Mouse (Mus musculus): ENCODE results near the gene Loxl4.

DNA sequence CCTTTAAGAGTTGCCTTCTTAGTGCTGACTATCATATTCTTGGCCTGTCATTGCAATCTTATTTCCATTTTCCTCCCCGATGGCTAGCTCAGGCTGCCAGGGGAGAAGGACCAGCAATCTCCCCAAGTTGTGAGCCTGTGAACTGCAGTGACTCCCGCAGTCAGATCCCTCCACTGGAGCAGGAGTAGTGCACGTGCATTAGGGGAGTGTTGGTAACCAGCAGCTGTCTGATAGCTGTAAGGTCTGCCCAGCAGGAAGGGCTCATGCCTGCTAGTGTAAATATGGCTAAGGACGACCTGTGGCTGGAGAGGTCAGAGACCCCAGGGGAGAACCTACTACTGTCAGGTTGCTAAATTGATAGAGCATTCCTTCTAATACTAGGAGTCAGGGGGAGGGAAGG lies 31.9 kb downstream of the Loxl4 start:
- TF ChIP-seq CTCF (IDR thresholded peaks at IDR 0.05; ENCODE audit: borderline replicate concordance, insufficient read depth, low read length) (no peak), POLR2A (IDR thresholded peaks at IDR 0.05; ENCODE audit: low read depth, low read length) (no peak)
